Mouse (Mus musculus) embryonic fibroblast, embryonic 13.5 days (primary cell): ENCODE measurements around the gene Nbeal1.

Source experiments
- CTCF ChIP-seq: IDR thresholded peaks from 2 replicates; pipeline ENCODE4 v1.5.1; 2011; ENCODE audit warnings: mild to moderate bottlenecking, control low read depth, low read length, moderate library complexity, borderline replicate concordance; ENCODE audit not compliant: insufficient read depth
- POLR2A ChIP-seq: IDR thresholded peaks from 2 replicates; pipeline ENCODE4 v1.6.1; 2011; ENCODE audit warnings: low read depth, mild to moderate bottlenecking, control low read depth, low read length, moderate library complexity

DNA sequence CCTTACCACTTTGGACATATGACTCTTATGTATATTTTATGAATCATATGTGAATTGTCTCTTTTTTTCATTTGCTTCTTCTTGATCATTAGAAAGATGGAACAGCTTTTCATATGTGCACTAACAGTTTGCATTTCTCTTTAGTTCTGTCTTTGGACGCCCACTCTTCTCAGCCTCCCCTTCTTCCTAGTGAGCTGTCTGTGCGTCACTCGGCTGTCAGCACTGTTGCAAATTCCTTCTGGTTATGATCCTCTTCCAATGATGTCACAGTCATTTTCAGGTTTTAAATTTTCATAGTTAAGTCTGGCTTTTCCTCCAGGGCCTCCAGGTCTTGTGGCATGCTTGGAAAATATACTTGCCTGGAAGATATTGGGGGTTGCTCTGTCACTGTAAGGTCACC is 201.5 kb downstream of the Nbeal1 start:
- TF ChIP-seq POLR2A (no peak), CTCF (no peak)
